Mouse (Mus musculus): ENCODE measurements at regions not wholly inside any gene's neighbourhood (a gene's known extent, or its start where the extent isn't known, plus 50 kb on each side); places are given as distances from the start of the nearest gene placed in this dataset.

DNA sequence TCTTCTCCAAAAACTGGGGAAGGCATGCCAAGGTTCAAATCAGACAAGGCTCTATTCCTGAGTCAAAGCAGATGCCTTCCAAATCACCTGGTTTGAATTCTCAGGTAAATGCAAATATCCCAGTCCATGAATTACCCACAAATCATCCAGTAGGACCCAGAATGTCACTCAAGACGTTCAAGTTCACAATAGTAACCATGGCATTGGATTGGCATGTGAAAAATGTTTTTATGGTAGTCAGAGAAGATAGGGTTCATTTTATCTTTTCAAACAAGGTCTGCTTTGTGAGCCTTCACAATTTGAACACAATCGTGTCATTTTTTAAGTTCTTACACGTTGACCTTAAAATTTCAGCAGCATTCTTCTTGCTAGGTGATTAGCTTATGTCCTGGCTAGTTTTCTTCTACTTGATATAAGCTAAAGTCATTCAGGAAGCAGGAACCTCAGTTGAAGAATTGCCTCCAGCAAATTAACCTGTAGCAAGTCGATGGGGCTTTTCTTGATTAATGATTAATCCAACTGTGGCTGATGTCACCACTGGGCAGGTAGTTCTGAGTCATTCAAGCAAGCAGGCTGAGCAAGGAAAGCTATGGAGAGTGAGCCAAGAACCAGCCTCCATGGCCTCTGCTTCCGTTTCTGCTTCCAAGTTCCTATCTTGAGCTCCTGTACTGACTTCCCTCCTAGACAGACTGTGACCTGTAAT, 165.3 kb upstream of the Sox11 start:
- no peak for ATAC-seq (replicated peaks; ENCODE audit: poor library complexity)

DNA sequence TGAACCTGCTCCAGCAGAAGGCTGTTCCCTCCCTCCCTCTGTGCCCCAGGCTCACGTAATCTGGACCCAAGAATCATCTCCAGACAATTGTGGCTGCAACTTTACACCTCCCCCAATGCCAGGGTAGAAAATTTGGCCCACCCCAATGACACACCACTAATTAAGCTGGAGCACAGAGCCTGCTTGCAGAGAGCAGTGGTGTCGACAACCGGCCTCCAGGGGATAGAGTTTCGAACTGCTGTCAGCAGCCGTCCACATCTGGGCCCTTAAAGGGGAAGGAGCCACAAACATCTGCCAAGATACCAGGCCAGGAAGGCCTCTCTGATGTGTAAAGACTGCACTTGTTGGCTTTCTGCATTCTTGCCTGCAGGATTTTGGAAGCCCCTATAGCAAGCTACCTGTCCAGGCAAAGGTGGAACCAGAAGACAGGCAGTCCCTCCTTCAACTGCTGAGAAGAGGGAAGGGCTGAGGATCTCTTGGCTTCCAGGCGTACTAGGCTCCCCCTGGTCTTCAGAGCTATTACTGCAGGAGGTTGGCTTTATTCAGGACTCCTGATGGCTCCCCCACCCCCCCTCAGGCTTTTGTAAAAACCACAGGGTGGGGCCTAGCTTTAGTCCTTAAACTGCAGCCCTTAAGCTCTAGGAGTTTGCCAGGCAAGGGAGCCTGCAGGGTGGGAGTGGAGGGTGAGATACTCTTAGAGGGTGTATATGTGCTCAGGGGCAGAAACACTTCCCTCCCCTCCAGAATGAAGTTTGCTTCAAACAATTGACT, 160.5 kb upstream of the Sox11 start:
- ATAC-seq (replicated peaks; ENCODE audit: poor library complexity) = no peak

DNA sequence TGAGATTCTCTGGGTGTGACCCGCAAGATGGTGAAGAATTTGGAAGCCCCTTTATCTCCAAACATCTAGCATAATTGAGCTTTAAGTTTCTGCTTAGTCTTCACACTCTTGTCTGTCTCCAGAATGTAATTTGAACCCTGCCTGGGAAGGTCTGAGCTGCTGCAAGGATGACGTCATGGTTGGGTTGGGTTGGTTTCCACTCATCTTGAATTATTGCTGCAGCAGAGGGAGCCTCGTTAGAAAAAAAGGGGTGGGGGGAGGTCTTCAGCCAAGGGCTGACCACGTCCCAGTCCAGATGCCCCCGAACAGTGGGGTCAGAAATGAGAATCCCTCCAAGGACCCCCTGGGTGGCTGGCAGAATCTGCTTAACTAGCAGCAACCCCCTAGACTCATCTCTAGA, 158.1 kb upstream of the Sox11 start:
- no peak for ATAC-seq (replicated peaks; ENCODE audit: poor library complexity)

DNA sequence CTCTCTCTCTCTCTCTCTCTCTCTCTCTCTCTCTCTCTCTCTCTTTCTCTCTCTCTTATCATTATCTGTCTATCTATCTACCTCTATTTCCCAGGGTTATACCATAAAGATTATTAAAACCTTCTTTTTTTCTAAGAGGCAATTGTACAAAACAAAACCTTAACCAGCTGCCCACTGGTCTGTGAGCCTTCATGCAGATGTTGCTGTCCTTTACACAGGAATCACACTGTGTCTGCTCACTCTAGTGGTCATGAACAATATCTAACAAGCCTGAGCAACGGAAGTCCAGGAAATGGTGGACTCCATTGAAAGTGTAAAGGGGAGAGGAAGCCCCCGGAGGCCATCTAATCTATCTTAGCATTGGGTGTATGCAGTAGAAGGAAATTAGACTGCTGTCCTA, 156.9 kb upstream of the Sox11 start:
- ATAC-seq (replicated peaks; ENCODE audit: poor library complexity) = no peak

DNA sequence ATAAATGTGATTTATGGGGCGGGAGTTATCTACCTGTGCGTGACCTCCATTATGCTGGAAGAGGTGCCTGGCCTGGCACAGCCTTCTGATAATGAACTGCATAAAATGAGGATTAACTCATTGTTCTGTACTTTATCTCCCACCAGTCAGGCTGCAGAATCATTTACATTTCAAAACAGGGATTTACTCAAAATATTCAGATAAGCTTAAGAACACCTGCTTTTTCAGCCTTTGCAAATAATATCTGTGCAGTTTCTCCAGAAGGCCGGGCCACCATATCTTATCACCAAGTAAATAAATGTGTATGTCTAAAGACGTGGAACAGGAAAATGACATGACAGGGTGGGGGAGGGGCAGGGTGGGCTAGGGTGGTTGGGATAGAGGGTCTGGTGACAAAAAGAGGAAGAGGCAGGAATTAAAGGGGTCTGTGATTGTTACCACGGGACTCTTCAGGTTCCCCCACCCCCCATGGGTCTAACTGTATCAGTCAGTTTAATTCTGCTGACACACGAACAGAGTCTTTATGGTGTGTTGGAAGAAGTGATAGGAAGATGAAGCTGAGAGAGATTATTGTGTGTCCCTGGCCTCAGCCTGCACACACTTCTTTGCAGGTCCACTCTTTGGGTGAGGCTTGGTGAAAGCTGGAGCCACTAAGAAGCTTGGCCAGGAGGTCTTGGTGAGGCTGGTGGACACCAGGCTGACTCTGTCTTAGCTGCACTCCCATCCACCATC, 154.6 kb upstream of the Sox11 start:
- ATAC-seq (replicated peaks; ENCODE audit: poor library complexity) = no peak

DNA sequence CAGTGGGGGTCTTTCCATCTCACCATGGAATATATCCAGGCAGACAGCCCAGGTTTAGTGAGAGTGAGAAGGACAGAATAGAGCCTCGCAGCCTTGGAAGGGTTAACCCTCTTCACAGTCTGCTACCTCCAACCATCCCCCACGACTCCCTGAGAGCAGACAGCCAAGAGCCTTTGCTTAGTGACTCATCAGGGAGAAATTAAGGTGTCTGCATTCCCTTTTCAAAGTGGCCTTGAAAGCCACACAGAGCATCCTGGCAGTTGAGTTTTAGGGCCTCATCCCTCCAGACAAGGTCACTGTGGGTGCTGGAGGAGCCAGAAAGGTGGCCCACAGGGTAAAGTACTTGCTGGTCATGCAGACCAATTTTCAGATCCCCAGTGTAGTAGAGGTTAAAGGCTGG, 149.9 kb upstream of the Sox11 start:
- ATAC-seq (replicated peaks; ENCODE audit: poor library complexity) = no peak

DNA sequence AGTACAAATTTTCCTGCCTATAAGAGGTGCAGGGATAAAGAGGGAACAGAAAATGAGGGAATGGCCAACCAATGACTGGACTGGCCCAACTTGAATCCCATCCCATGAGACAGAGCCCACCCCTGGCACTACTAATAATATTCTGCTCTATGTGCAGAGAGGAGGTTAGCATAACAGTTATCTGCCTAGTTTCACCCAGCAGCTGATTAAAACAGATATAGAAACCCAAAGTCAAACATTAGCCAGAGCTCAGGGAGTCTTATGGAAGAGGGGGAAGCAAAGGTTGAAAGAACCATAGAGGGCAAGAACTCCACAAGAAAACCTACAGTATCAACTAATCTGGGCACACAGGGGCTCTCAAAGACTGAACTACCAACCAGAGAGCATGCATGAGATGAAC, 138.9 kb upstream of the Sox11 start:
- ATAC-seq (replicated peaks; ENCODE audit: poor library complexity) = no peak

DNA sequence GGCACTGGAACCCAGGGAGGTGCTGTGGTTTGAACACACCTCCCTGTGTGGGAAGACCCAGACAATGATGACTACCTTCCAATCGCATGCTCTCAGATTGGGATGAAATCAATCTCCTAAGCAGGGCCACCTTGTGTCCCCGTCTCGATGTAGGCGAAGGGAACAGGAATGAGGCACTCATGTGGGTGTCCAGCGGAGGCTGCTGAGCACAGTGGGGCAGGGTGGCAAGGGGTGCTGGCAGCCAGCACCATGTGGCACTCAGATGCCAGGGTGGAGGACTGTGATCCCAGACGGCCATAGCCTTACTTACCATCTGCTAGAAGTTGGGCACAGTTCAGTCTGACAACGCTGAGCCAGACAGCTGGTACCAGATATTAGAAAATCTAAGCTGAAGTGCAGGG, 137.2 kb upstream of the Sox11 start:
- ATAC-seq (replicated peaks; ENCODE audit: poor library complexity) = no peak

DNA sequence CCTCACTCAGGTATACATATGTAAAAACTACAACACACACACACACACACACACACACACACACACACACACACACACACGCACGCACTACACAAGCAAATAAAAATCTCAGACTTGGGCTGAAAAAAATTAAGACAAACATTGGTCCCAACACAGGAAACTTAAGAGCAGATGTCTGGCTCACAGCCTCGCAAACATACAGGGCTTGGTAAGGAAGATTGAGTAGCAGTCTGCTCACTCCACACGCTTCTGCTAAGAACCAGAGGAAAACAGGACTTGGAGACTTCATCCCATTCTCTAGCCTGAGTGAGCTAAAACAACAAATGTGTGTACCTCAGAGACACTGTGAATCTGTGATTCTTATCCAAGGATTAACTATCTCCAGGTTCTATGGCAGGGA, 132.3 kb upstream of the Sox11 start:
- no peak for ATAC-seq (replicated peaks; ENCODE audit: poor library complexity)

DNA sequence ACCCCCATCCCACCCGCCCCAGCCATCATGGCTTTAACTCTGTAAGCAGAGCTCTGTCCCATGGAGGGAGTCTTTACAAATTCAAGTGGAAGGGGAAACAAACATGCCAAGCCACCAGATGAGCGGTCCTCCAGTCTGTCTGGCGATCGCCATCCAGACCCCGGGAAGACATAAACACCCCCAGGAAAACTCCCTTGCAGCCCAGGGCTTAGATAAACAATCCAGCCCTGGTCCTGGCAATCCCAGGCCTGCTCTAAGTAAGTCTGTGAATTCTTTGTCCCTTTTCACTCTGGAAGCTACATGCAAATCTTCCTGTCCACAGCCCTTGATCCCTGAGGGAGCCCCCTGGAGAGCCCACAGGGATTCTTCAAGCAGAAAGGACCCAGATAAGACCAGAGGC, 129.2 kb upstream of the Sox11 start:
- ATAC-seq (replicated peaks; ENCODE audit: poor library complexity) = no peak

DNA sequence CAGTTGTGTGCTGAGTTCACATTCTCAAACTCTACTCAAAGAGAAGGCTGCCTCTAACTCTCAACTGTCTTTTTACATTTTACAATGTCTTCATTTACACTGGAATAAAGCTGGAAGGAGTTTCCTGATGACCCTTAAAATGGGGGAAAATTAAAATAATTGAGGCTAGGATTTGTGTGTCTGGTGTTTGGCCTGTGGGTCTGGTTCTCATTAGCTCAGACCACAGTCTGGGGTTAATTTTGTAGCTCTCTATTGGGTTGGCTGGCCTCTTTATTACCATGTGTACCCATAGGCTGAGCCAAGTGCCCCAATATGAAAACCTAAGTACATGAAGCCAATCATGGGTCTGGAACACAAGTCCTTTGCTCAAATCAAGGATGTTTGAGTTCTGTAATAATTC, 128.0 kb upstream of the Sox11 start:
- no peak for ATAC-seq (replicated peaks; ENCODE audit: poor library complexity)

DNA sequence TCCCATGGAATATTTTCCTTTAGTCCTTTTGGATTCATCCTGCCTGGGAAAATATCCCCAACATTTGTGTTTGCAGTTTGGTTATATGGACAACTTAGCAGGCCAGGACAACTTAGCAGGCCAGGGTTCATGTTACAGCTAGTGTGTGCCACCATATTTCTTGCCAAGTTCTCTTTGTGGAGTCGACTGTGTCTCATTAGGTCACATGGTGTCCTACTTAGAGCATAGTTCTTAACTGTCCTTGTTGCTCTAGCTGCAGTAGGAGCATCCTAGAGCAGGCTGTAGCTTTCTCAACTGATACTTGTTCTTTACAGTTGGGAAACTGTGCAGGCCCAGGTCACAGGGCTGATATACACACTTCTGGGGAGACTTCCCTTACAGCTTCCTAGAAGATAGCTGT, 126.4 kb upstream of the Sox11 start:
- no peak for ATAC-seq (replicated peaks; ENCODE audit: poor library complexity)

DNA sequence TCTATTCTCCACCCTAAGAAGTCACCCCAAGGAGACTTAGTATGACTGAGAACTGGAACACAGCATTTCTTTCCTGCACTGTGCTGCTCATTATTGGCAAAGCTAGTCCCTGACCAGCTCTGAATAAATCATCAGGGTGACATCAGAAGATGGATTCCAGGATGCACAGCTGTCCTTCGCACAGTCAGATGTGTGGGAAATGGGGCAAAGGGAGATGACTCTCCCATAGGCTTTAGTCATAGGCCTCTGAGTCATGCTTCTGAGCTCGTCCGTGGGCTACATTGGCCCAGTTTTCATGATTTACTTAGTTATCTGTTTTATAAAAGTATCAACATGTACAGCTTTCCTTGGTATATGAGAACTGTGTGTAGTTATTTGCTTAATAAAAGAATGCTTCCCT, 125.8 kb upstream of the Sox11 start:
- ATAC-seq (replicated peaks; ENCODE audit: poor library complexity) = no peak

DNA sequence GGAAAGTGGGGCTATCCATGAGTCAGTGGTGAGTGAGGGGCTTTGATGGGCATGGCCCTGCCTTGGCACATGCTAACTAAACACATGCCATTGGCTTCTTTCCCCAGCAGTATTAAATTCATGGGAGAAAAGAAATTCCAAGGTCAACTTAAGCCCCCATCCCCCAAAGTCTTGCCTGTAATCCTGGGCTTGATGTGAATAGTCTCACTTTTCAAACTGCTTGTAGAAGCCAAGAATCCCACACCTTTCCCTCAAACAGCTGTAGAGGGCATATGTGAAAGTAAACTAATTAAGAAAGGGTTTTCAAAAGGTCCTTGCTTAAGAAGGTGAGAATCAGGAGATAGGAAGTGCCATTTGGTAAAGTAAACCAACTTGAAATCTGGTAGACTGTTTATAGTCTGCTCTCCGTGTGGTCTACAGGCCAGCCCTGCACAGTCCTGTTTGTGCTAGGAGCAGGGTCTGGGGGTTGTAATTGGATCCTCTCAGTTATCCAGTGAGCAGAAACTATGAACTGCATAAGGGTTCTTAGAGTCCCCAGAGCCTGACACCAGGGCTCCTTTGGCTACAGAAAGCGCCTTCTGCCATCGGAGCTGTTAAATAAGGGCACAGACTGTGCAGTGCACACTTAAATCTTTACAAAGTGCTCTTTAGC, 123.3 kb upstream of the Sox11 start:
- no peak for ATAC-seq (replicated peaks; ENCODE audit: poor library complexity)

DNA sequence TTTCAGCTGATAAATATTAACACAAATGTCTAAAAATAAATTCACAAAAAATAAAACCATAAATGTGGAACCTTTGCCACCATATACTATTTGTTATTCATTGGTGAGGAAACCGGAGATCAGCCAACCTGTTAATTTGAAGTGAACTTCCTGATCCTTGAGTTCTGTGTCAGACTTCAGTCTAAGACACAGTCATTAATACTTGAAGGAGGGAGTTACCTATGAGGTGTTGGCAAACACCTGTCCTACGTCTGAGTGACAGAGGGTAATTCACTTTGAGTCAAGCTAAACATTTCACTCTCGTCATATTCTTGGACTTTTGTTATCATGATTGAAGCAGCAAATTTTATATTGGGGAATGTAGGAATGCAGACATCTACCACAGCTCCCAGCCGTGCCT, 116.3 kb upstream of the Sox11 start:
- ATAC-seq (replicated peaks; ENCODE audit: poor library complexity) = no peak

DNA sequence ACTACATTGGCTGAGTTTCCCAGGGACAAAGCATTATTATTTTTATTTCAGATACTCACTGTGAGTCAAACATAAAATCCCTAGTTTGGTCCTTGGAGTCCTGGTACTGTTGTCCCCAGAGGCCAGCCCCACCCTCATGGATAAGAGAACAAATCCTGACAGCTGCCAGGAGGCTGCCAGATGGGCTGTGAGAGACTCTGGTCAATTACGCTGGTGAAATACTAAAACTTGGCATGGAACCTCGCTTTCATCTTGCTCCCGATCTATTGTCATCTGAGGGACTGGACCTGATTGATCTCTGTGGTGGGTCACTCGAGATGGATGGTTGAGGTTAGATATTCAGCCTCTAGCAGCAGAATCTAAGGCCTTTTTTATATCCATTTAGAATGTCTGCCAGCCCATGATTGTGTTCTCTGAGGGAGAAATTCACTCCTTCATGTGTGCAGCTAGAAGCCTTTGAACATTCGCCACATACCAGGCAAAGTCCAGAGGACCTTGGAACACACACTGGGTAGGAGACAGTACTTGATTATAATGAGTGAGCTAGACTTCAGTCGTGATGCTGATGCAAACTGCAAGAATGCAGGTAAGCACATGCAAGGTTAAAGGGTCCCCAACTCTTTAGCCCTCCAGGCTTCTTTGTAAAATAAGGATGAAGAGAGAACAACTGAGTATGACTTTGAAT, 95.4 kb upstream of the Sox11 start:
- ATAC-seq (replicated peaks; ENCODE audit: poor library complexity) = no peak

DNA sequence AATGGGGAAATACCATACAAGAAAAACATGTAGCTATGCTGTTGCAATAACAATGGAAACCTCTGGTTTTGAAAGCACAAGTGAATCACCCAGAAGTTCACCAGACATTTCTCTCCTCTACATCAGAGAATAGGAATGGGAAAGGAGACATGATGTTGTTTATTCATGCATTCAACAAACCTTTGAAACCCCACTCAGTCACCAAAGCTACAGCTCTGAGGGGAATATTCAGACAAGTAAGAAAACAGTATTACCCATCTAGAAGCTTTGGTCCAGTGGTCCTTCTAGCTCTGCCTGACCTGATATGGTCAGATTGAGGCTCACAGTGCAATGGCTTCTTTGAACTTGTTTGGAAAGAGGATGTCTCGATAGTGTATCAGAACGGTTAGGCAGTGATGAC, 89.0 kb upstream of the Sox11 start:
- no peak for ATAC-seq (replicated peaks; ENCODE audit: poor library complexity)

DNA sequence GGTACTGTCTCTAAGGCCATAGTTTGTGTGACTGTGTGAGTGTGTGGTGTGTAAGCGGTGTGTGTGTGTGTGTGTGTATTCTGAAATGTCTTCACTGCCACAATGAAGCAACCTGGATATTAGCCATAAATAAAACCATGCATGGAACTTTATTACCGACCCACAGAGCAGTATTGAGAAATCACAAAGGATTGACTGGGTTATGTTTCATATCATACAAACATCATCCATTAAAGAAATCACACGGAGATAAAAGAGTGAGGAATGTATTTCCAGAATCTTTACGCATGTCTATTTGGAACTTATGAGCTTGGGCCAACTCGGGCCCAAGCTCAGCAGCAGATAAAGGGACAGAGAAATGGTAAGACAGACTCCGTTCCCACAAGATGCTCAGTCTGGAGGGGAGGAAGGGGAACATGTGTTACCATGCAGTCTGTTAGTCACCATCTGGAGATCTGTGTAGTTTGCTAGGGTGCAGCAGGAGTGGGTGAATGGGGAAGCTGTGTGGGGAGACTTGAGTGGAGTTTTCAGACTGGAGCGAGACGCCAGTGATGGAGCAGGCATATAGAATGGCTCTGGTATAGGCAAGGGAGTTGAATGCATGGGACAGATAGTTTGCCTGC, 75.1 kb upstream of the Sox11 start:
- no peak for ATAC-seq (replicated peaks; ENCODE audit: poor library complexity)

DNA sequence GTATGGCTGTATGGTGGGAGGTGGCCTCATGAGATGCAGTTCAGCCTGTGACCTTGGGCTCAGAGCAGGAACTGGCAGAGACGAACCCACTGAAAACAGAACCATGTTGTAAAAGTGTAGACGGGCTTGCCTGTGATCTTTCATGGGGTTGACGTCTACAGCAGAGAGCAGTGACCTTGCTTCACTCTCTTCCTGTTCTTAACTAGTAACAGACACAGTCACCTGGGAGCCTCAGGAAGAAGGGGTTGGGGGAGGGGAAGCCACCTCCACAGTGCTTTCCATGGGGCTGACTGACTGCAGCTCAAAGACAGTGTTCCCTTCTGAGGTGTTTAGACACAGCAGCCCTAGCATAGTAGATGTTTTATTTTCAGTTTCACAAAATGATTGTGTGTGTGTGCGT, 68.2 kb upstream of the Sox11 start:
- no peak for ATAC-seq (replicated peaks; ENCODE audit: poor library complexity)

DNA sequence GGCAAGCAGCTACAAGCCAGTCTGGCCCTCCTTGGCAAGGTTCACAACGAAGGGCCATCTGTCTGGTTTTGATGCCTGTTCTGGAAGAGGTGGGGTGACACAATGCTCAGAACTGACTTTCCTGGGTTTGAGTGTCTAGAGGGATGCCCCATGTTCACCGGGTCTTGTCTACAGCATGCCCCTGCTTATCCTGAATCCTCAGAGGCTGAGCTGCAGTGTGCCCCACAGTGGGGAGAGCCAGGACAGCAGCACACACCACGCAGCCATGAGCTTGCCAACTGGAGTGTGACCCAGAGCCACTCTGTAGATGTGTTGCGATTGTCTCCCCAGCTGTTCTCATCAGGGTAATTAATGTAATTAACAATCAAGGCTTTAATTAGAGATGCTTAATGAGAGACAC, 66.1 kb upstream of the Sox11 start:
- no peak for ATAC-seq (replicated peaks; ENCODE audit: poor library complexity)

DNA sequence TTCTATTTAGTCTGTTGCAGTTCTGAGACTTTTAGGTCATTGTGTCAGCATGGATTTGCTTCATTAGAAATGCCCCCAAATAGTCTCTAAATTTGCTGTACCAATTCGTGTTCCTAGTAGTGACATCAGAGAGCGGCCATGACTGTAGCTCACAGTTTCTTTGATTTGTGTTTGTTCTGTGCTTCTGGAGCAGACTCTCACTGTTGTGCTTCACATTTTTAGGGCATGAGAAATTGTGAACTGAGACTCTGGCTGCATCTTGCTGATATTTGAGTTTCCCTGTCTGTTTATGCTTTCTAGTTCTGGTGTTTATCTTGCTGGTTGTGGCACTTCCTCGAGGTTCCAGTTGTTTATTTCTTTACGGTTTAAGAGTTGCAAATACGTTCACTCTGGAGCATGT, 57.0 kb upstream of the Sox11 start:
- no peak for ATAC-seq (replicated peaks; ENCODE audit: poor library complexity)

Measured in megakaryocyte progenitor cell, adult 5-6 weeks (primary cell).